Mouse (Mus musculus): ENCODE measurements around the gene Myl3.

DNA sequence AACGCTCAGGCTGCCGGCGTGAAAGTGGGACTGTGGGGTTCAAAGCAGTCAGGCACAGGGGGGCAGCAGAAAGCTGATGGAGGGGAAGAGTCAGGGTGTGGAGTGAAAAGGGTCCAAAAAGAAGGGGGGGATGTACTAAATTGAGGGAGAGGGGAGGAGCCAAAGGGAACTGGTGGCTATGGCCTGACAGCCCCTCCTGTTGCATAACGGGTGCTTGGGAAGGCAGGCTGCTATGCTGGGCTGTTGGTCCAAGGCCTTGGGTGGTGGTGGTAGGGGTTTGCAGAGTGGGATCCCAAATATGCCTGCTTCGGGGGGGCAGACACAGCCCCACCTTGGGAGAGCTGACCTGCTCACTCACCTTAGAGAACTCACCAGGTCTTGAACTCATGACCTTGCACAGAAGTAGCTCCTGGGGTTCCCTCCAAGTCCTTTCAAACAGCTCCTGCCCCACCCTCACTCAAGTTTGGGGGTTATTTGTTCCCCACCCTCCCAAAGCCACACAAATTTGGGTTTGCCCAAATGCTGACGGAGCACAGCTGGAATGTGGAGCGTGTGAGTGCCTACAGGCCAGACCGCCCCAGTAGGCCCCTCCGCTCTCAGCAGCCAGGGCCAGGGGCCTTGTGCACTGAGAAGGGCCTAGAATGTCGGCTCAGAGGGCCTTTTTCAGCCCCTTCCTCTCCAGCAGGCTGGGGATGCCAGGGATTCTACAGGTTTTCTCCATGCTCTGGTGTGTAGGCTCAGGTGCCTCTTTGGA is 33.8 kb downstream of the Myl3 start:
- TF ChIP-seq POLR2A (IDR thresholded peaks at IDR 0.05; ENCODE audit: low read depth, low read length): no peak
- TF ChIP-seq CTCF (IDR thresholded peaks at IDR 0.05; ENCODE audit: borderline replicate concordance, insufficient read depth, low read length): no peak

Measured in embryonic fibroblast, embryonic 13.5 days (primary cell).